Mouse (Mus musculus) neural tube, embryonic 14.5 days (tissue): ENCODE measurements around the gene Ppp1r13b. TPM values are rescaled to one million over a fixed set of nuclear protein-coding genes. Genes with fewer than 3 reads are reported as not detected.

Source experiments
- ATAC-seq: fragments of 200-750 bp; cut with Nextera tagmentation; 2 replicates; pipeline ENCODE4 v1.8.0; 2017; ENCODE audit warnings: low read depth, mild to moderate bottlenecking, moderate TSS enrichment, moderate library complexity
- H3K27ac ChIP-seq: fragments of 300-500 bp; sonication (generic); 2 replicates; pipeline ENCODE4 v1.5.1; 2014; ENCODE audit warnings: low read depth, mild to moderate bottlenecking, control low read depth, low read length, moderate library complexity, mixed read lengths
- H3K27me3 ChIP-seq: fragments of 300-500 bp; sonication (generic); 2 replicates; pipeline ENCODE4 v1.6.1; 2014; ENCODE audit warnings: low read length; ENCODE audit not compliant: control insufficient read depth, insufficient read depth
- H3K36me3 ChIP-seq: fragments of 300-500 bp; sonication (generic); 2 replicates; pipeline ENCODE4 v1.6.1; 2014; ENCODE audit warnings: low read length, mixed read lengths; ENCODE audit not compliant: control insufficient read depth, insufficient read depth
- H3K4me1 ChIP-seq: fragments of 300-500 bp; sonication (generic); 2 replicates; pipeline ENCODE4 v1.6.1; 2014; ENCODE audit warnings: low read length; ENCODE audit not compliant: control insufficient read depth, insufficient read depth
- H3K4me2 ChIP-seq: fragments of 300-500 bp; sonication (generic); 2 replicates; pipeline ENCODE4 v1.6.1; 2014; ENCODE audit warnings: mild to moderate bottlenecking, low read depth, low read length, control low read depth
- H3K4me3 ChIP-seq: fragments of 300-500 bp; sonication (generic); 2 replicates; pipeline ENCODE4 v1.5.1; 2014; ENCODE audit warnings: low read depth, low read length, control low read depth, mixed read lengths
- H3K9ac ChIP-seq: fragments of 300-500 bp; sonication (generic); replicated peaks from 2 replicates; pipeline ENCODE4 v1.6.1; 2014; ENCODE audit warnings: low read depth, mild to moderate bottlenecking, control low read depth, low read length, mixed read lengths
- H3K9me3 ChIP-seq: fragments of 300-500 bp; sonication (generic); 2 replicates; pipeline ENCODE4 v1.6.1; 2016; ENCODE audit warnings: low read length; ENCODE audit not compliant: control insufficient read depth
- WGBS: fragments of 180-500 bp; shearing (Covaris S2); extraction: QIAGEN DNeasy Blood & Tissue Kit; methylation state at CpG from one replicate; pipeline ENCODE4 v1.1.7; 2014; 5-methylcytosine and 5-hydroxymethylcytosine counted together
- polyA plus RNA-seq: library from polyadenylated mRNA; unstranded; fragments of >200 nt; fragmentation: Nextera tagmentation; extraction: Ambion mirVana; gene quantifications from 2 replicates; pipeline ENCODE4 v1.2.1, GENCODE M21; 2014

Ppp1r13b gene
- polyA plus RNA-seq, 1 experiment from 2014 or later: 40.1 TPM

GRCm38 (mm10) chr12:111851745-111852144 lies 56.2 kb downstream of the Ppp1r13b start:
- no peaks in the 10 kb centered on the region for H3K4me1 ChIP-seq
- no peak overlapping the region for H3K4me3 ChIP-seq
- H3K9me3 ChIP-seq: no peaks in the 10 kb centered on the region
- H3K27ac ChIP-seq: no peak overlapping the region
- no peak for ATAC-seq
- H3K9ac ChIP-seq: no peak overlapping the region
- no peak overlapping the region for H3K4me2 ChIP-seq
- no peaks in the 10 kb centered on the region for H3K36me3 ChIP-seq
- H3K27me3 ChIP-seq: no peaks in the 10 kb centered on the region
- WGBS: 77% methylated on average over 5 of the region's 5 CpGs

DNA sequence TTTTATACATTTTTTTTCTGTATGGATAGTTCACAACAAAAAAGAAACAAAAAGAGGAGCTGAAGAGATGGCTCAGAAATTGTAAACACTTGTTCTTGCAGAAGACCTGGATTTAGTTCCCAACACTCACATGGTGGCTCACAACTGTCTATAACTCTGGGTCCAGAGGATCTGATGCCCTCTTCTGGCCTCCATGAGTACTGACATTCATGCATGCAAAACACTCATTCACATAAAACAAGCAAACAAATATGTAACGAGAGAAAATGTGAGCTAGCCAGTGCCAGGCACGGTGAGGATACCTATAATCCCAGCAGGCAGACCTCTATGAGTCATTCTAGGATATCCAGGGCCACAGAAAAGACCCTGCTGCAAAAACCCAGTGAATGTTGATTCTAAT lies 56.7 kb downstream of the Ppp1r13b start:
- no peak for ATAC-seq
- no peak overlapping the region for H3K9ac ChIP-seq
- no peak overlapping the region for H3K27ac ChIP-seq
- 62% methylated on average over 2 of the region's 2 CpGs for WGBS
- H3K4me1 ChIP-seq: no peaks in the 10 kb centered on the region
- H3K4me2 ChIP-seq: no peak overlapping the region
- no peak overlapping the region for H3K4me3 ChIP-seq
- H3K36me3 ChIP-seq: no peaks in the 10 kb centered on the region
- H3K9me3 ChIP-seq: no peaks in the 10 kb centered on the region
- H3K27me3 ChIP-seq: no peaks in the 10 kb centered on the region

- 72% methylated on average over 9 of the region's 9 CpGs for WGBS
These were observed 59.6 kb downstream of the Ppp1r13b start for GRCm38 (mm10) chr12:111848300-111848798.

DNA sequence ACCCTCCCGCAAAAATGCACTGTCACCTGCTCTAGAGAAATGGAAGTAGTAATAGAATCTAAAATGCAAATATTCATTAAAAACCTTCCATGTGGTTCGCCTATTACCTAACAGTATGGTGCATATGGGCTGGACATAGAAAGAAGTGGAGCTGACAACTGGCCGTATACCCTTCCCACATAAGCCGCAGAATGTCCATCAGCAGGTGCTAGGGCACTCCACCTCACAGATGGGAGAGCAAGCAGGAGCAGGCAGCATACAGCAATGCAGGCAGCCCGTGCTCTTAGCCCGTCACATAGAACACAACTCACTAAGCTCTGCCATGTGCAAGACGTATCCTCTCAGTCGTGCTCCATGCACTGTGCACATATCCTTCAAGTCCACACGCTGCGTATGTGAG lies 61.1 kb downstream of the Ppp1r13b start:
- no peaks in the 10 kb centered on the region for H3K27me3 ChIP-seq
- H3K4me1 ChIP-seq: no peaks in the 10 kb centered on the region
- no peak overlapping the region for H3K27ac ChIP-seq
- H3K4me3 ChIP-seq: no peak overlapping the region
- no peaks in the 10 kb centered on the region for H3K36me3 ChIP-seq
- no peak overlapping the region for H3K9ac ChIP-seq
- no peak overlapping the region for H3K4me2 ChIP-seq
- 91% methylated on average over 10 of the region's 10 CpGs for WGBS
- no peak for ATAC-seq
- H3K9me3 ChIP-seq: no peaks in the 10 kb centered on the region

More at GRCm38 (mm10) chr12:111848300-111848798, 59.6 kb downstream of the Ppp1r13b start:
- H3K4me1 ChIP-seq: no peaks in the 10 kb centered on the region
- H3K27me3 ChIP-seq: no peaks in the 10 kb centered on the region
- no peak overlapping the region for H3K4me2 ChIP-seq
- H3K9ac ChIP-seq: no peak overlapping the region
- no peak overlapping the region for H3K27ac ChIP-seq
- no peaks in the 10 kb centered on the region for H3K9me3 ChIP-seq
- ATAC-seq: no peak
- no peak overlapping the region for H3K4me3 ChIP-seq
- no peaks in the 10 kb centered on the region for H3K36me3 ChIP-seq

- no peaks in the 10 kb centered on the region for H3K36me3 ChIP-seq
- 91% methylated on average over 4 of the region's 4 CpGs for WGBS
- H3K4me2 ChIP-seq: no peak overlapping the region
- H3K4me1 ChIP-seq: no peaks in the 10 kb centered on the region
- H3K9me3 ChIP-seq: no peaks in the 10 kb centered on the region
- no peak for ATAC-seq
- H3K27me3 ChIP-seq: no peaks in the 10 kb centered on the region
- no peak overlapping the region for H3K27ac ChIP-seq
- no peak overlapping the region for H3K9ac ChIP-seq
- no peak overlapping the region for H3K4me3 ChIP-seq
These were observed 62.0 kb downstream of the Ppp1r13b start for GRCm38 (mm10) chr12:111845953-111846352.

DNA sequence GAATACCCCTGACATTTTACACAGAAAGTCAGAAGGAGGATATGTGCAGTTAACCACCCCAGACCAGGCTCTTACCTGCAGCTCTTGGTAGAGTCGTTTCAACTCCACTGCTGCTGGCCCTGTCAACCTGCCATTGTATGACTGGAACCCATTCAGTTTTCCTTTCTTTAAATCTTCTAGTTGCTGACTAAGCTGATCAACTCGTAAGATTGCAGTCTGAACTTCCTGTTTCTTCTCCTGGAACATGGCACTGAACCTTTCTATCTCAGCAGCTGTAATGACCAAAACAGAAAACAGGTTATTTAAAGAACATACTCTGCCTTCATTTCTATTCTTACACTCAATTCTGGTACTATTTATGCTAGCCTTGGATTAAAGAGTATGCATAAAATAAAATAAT lies 64.4 kb downstream of the Ppp1r13b start:
- Histone ChIP-seq H3K4me1 (no peaks in the 10 kb centered on the region), H3K4me2 (no peak overlapping the region), H3K4me3 (no peak overlapping the region), H3K27ac (no peak overlapping the region), H3K36me3 (peaks cover 4% of the 10 kb centered on the region; the same call in 1 of the 2 replicates), H3K9me3 (no peaks in the 10 kb centered on the region), H3K9ac (no peak overlapping the region), H3K27me3 (no peaks in the 10 kb centered on the region)
- ATAC-seq: no peak
- 69% methylated on average over 2 of the region's 2 CpGs for WGBS

GRCm38 (mm10) chr12:111842565-111843433 lies 65.1 kb downstream of the Ppp1r13b start:
- Histone ChIP-seq H3K4me1 (no peaks in the 10 kb centered on the region), H3K4me3 (no peak overlapping the region), H3K9ac (no peak overlapping the region), H3K9me3 (no peaks in the 10 kb centered on the region), H3K36me3 (peaks cover 10% of the 10 kb centered on the region; the same call in 1 of the 2 replicates), H3K27me3 (no peaks in the 10 kb centered on the region), H3K27ac (no peak overlapping the region), H3K4me2 (no peak overlapping the region)
- no peak for ATAC-seq
- WGBS: 86% methylated on average over 15 of the region's 15 CpGs

- Histone ChIP-seq H3K27me3 (no peaks in the 10 kb centered on the region), H3K36me3 (peaks cover 61% of the 10 kb centered on the region), H3K9ac (no peak overlapping the region), H3K4me3 (no peak overlapping the region), H3K4me1 (no peaks in the 10 kb centered on the region), H3K27ac (no peak overlapping the region), H3K4me2 (no peak overlapping the region), H3K9me3 (no peaks in the 10 kb centered on the region)
- ATAC-seq: no peak
- WGBS: 88% methylated on average over 10 of the region's 10 CpGs
These were observed 74.5 kb downstream of the Ppp1r13b start for GRCm38 (mm10) chr12:111833457-111833856.

GRCm38 (mm10) chr12:111832643-111833042 lies 75.3 kb downstream of the Ppp1r13b start:
- Histone ChIP-seq H3K4me3 (no peak overlapping the region), H3K27me3 (no peaks in the 10 kb centered on the region), H3K36me3 (peaks cover 63% of the 10 kb centered on the region), H3K27ac (no peak overlapping the region), H3K9ac (no peak overlapping the region), H3K9me3 (no peaks in the 10 kb centered on the region), H3K4me2 (no peak overlapping the region), H3K4me1 (no peaks in the 10 kb centered on the region)
- 75% methylated on average over 5 of the region's 5 CpGs for WGBS
- ATAC-seq: no peak
